Mouse (Mus musculus): Measurements from ENCODE around the gene Suco.

Suco gene

DNA sequence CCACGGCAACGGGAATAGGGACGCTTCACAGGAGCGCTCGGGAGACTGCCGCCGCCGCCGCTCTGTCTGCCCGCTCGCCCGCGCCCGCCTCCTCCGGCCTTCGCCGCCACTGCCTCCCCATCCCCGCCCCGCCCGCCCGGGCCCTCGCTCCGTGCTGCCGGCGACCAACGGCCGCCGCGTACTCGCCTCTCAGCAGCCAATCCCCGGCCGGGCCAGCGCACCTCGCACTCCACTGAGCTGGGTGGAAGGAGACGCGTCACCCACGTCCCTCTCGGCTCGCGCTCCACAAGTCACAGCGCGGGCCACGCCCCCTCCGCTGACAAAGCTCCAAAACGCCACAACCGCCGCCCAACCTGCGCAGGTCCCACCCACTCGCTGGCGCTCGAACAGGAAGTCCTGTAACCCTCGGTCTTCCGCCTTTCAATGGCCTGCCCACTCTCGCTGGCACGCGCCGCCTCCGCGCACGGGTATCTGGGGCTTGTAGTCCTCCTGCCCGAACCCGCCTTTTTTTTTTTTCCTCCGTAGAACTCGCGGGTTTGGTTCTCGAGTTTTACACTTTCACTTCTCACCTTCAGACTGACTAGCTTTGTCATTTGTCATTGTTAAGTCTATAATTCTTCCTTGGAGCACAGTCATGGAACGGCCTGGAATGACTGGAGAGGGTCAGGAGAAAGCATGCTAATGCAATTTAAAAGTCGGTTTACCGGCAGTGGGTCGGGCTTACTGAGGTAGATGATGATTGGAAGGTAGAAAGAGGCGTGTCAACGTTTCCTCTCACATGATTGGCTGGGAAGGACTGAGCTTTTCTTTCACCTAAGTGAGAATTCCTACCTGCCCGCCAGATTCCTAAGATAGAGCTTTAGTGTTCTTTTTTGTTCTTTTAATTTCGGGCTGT, at the start of gene Suco:
Gene Suco, minus strand, starts transcription at position 130 of the 895 bp plus-strand sequence.
- peak; percentile 96 for DNase-seq (ENCODE audit: low spot score)

- DNase-seq (ENCODE audit: low spot score) = no peak
Measured at GRCm38 (mm10) chr1:161925281-161925805, 48.9 kb upstream of the Suco start.

- DNase-seq (ENCODE audit: low spot score) = no peak
Measured at GRCm38 (mm10) chr1:161924321-161924720, 47.8 kb upstream of the Suco start.

GRCm38 (mm10) chr1:161921928-161922327, 45.4 kb upstream of the Suco start:
- no peak for DNase-seq (ENCODE audit: low spot score)

DNA sequence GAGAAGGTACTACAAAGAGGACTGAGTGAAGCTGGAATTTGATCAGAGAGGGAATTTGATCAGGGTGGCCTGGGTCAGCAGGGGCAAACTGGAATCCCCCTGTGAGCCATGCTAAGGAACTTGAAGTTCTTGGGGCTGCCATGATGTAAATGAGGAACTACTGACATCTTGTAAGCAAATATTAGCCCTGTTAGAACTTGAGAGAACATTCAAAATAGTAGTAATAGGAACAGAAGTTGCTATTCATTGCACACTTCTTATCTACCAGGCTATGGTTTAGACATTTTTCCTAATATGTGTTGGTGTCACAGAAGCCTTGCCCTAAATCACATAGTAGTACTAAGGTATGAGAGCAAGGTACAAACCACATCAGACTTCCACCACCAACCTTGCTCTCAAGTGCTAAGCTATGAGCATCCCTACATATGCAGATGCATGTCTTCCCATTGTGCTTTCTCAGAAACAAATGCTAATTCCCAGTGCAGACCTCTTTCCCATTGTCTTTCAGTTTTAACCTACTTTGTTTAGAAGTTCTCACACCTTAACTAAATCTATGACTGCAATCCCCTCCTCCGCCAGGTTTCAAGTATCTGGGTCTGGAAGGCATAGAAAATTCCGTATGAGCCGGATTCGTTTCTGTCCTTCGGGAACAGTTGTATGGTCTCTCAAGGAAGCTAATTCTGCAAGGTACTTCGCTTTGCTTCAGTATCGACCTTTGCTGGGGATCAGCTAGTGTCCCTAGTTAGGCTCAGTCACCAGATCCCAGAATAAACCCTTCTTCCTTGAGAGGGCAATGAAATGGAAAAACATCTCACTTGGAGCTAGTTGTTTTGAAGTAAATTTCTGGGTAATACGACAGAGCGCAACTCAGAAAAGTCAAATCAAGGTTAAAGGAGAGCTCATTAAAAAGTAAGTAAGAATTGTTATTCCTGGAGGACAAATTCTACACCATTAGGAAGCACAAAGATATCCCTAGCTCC, 44.3 kb upstream of the Suco start:
- DNase-seq (ENCODE audit: low spot score) = no peak

GRCm38 (mm10) chr1:161919594-161919993, 43.1 kb upstream of the Suco start:
- DNase-seq (ENCODE audit: low spot score) = no peak

GRCm38 (mm10) chr1:161918682-161919372, 42.3 kb upstream of the Suco start:
- DNase-seq (ENCODE audit: low spot score) = no peak

DNA sequence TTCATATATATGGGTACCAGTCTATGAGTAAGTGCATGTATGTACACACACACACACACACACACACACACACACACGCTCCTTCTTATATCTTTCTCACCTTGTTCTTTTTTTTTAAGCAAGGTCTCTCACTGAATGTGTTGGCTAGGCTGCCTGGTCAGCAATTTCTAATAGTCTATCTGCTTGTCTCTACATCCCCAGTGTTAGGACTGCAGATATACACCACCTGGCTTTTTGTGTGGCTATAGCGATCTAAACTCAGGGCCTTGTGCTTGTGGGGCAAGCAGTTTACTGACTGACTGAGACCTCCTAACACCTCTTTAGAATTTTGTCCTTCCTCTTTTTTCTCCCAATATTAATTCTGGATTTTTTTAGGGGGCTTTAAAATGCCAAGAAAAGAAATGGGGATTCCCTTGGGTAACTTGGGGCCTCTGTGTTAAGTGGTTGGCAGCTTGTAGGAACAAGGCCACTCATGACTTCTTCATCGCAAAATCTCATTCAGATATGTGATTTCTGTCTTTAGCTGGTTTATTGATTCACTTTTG, 41.5 kb upstream of the Suco start:
- no peak for DNase-seq (ENCODE audit: low spot score)

- no peak for DNase-seq (ENCODE audit: low spot score)
Measured at GRCm38 (mm10) chr1:161916036-161916435, 39.6 kb upstream of the Suco start.

DNA sequence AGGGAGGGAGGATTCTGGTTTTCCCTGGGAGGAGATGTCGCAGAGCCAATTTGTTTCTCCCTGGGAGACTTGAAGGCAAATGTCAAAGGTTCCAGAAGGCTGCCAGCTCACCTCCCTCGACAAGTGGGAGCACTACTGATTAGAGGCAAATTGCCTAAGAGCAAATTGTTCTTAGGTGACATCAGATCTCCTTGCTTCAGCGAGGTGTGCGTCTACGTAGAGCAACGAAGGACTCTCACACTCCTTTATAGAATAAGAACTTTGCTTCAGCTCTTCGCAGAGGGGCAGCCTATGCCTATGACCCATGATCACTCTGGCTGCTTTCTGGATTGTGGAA, 37.1 kb upstream of the Suco start:
- DNase-seq (ENCODE audit: low spot score) = no peak

GRCm38 (mm10) chr1:161912940-161913647, 36.6 kb upstream of the Suco start:
- DNase-seq (ENCODE audit: low spot score) = no peak

DNA sequence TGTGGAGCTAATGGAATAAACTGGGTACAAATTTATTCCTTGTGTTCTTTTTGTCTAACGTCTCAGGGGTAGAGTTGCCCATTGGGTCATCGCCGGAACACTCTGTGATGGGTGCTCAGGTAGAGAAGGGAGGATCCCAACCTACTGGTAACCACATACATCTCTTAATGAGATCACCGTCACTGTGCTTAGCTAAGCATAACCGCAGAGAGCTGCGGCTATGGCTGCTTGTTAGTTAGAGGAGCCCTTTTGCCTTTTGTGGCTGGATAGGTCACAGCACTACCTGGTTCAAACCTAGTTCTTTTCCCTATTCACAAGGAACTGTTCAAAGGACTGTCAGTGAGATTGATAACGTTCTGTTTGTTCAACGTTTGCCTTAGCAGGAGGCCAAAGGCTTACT, 32.6 kb upstream of the Suco start:
- no peak for DNase-seq (ENCODE audit: low spot score)

GRCm38 (mm10) chr1:161907795-161908457, 31.4 kb upstream of the Suco start:
- no peak for DNase-seq (ENCODE audit: low spot score)

DNA sequence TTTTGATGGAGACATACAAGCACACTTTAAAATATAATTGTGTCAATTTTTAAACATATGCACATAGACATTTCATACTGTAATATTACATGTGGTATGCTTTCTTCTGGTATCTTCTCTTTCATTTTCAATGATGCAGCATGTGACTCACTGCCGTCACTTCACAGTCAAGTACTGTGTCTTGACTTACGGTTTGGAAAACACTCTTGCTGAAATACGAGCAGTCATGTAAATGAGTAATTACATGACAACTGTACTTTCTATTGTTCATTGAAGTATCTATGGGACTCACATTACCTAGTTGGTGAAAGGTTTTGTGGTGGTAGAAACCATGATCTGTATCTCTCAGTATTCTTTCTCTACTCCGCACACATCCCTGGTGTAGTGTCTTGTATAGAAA, 30.6 kb upstream of the Suco start:
- no peak for DNase-seq (ENCODE audit: low spot score)

GRCm38 (mm10) chr1:161902692-161903452, 26.4 kb upstream of the Suco start:
- no peak for DNase-seq (ENCODE audit: low spot score)

- no peak for DNase-seq (ENCODE audit: low spot score)
Measured at GRCm38 (mm10) chr1:161900129-161900528, 23.6 kb upstream of the Suco start.

DNA sequence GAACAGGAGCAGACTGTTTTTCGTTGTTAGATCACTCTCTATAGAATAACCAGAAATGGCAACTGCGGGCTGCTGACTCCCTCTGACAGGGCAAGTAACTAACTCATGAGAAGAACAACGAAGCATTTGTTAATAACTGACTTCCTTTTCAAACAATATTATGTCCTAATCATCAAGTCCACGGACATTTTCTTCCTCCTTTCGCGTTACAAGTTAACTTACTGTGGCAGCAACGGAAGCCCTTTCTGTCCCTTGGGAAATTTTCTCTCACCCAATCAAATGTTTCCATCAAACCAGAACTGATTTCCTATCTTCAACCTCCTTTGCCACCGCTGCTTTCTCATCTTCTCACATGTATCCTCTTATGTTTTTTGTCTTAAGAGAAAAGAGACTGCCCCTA, 20.8 kb upstream of the Suco start:
- no peak for DNase-seq (ENCODE audit: low spot score)

- no peak for DNase-seq (ENCODE audit: low spot score)
Measured at GRCm38 (mm10) chr1:161896130-161896529, 19.6 kb upstream of the Suco start.

DNA sequence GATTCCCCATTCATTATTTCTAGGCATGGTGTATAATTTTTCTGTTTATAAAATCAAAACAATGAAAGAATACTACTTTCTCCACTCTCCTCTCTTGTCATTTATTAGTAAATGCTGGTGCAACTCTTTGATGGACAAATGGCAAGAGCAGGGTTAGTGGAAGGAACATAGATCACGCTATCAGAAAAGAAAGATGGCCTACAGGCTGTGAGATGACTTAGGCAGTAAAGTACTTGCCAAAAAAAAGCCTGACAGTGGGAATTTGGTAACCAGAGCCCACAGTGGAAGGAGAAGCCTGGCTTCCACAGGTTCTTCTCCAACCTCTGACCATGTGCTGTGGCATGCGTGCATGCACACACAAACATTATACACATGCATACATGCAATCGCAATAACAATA, 18.5 kb upstream of the Suco start:
- no peak for DNase-seq (ENCODE audit: low spot score)

GRCm38 (mm10) chr1:161894553-161894952, 18.1 kb upstream of the Suco start:
- no peak for DNase-seq (ENCODE audit: low spot score)
